Mouse (Mus musculus) erythroblast, embryonic 14.5 days (primary cell): ENCODE measurements around the gene Ltbp1.

Source experiments
- GATA1 ChIP-seq: IDR thresholded peaks from 2 replicates; pipeline ENCODE4 v1.6.1; 2012; ENCODE audit warnings: low read length, inconsistent platforms, mixed read lengths
- TAL1 ChIP-seq: IDR thresholded peaks from 3 replicates; pipeline ENCODE4 v1.6.1; 2012; ENCODE audit warnings: low read length, inconsistent platforms, mixed read lengths

DNA sequence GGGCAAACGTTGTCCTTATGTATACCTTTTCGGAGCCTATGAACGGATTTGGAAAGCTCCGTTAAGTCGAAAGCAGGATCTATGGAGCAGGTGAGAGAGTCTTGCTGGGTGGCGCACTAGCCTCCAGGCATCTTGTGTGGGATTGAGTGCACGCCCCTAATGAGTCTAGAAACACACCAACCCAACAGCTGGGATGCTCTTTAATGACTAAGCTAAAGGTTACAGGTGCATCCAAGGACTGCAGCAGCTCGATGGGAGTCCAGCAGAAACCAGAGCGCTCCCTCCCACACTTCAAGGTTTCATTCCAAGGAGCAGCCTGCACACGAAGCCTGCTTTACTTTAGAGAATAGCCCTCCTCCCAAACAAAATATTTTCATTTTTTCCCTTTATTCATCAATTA lies 155.7 kb downstream of the Ltbp1 start:
- no peak for TF ChIP-seq TAL1
- TF ChIP-seq GATA1 = no peak
